Mouse (Mus musculus) T-cell, adult 66 days (primary cell): ENCODE data around the gene Prl7b1. TPM values are rescaled to one million over a fixed set of nuclear protein-coding genes. Genes with fewer than 3 reads are reported as not detected.

Experiments used
- total RNA-seq, 2 experiments: library from RNA; stranded (reverse); gene quantifications; 3 replicates in 1 of 2; 4 replicates in 1 of 2; pipeline ENCODE4 v1.2.4; 2023

Gene Prl7b1
- total RNA-seq: not detected

GRCm38 (mm10) chr13:27610482-27610881 is at the start of gene Prl7b1:
Gene Prl7b1, minus strand, starts transcription at chr13:27610582.

GRCm38 (mm10) chr13:27642393-27642792 is 32.0 kb upstream of the Prl7b1 start, which contains the start of gene Prl7a1:
Gene Prl7a1, minus strand, starts transcription at chr13:27642493.

GRCm38 (mm10) chr13:27582071-27582470 is 28.3 kb downstream of the Prl7b1 start, which contains the start of gene Prl8a1:
Gene Prl8a1, minus strand, starts transcription at chr13:27582171.

DNA sequence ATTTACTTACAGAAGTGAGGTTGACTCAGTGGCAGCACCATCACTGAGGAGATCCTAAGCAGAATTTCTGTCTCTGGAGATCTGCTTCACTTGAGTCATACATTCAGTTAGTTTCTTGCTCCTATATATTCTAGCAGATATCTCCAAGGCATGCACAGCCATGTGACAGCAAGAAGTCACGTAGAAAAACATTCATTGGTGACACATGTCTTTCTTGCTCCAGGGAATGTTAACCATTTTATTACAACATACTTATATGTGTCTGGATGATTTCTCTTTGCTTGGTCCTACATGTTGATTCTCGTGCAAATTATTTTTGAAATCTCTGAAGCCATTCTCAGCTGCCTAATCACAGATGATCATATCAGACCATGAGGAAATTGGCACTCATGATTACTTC is 45.9 kb downstream of the Prl7b1 start, which contains the start of gene Prl8a9:
Gene Prl8a9, minus strand, starts transcription at position 101 of the 400 bp plus-strand sequence.

Other genes starting within 250 kb of the Prl7b1 start
- gene Prl2b1, start 219.7 kb downstream of the Prl7b1 start, total RNA-seq: not detected
- gene Prl8a6, start 171.9 kb downstream of the Prl7b1 start, total RNA-seq: not detected
- gene Prl8a8, start 97.4 kb downstream of the Prl7b1 start, total RNA-seq: not detected
- not detected for gene Prl8a9, start 46.0 kb downstream of the Prl7b1 start, total RNA-seq
- gene Prl8a1, start 28.4 kb downstream of the Prl7b1 start, total RNA-seq: not detected
- gene Prl7a1, start 31.9 kb upstream of the Prl7b1 start, total RNA-seq: not detected
- gene Prl7a2, start 57.5 kb upstream of the Prl7b1 start, total RNA-seq: not detected
- gene Prl7d1, start 106.2 kb upstream of the Prl7b1 start, total RNA-seq: not detected
- gene Prl7c1, start 170.2 kb upstream of the Prl7b1 start, total RNA-seq: not detected
- gene Prl2a1, start 191.1 kb upstream of the Prl7b1 start, total RNA-seq: not detected
- not detected for gene Prl2c1, start 238.8 kb upstream of the Prl7b1 start, total RNA-seq